Mouse (Mus musculus): ENCODE data around the gene Zfpm1.

Gene Zfpm1

GRCm38 (mm10) chr8:122323951-122324402 is 42.0 kb downstream of the Zfpm1 start:
- DNase-seq (ENCODE audit: inconsistent ontology term), result peak; percentile 27

GRCm38 (mm10) chr8:122325196-122325595 is 43.3 kb downstream of the Zfpm1 start:
- no peak for DNase-seq (ENCODE audit: inconsistent ontology term)

GRCm38 (mm10) chr8:122326114-122326542 is 44.2 kb downstream of the Zfpm1 start:
- no peak for DNase-seq (ENCODE audit: inconsistent ontology term)

- DNase-seq (ENCODE audit: inconsistent ontology term), result no peak
Measured at GRCm38 (mm10) chr8:122329072-122329471, 47.1 kb downstream of the Zfpm1 start.

GRCm38 (mm10) chr8:122329553-122330239 is 47.8 kb downstream of the Zfpm1 start:
- DNase-seq (ENCODE audit: inconsistent ontology term), result no peak

GRCm38 (mm10) chr8:122330446-122331133 is 48.6 kb downstream of the Zfpm1 start:
- no peak for DNase-seq (ENCODE audit: inconsistent ontology term)

GRCm38 (mm10) chr8:122331134-122331523 is 49.2 kb downstream of the Zfpm1 start:
- no peak for DNase-seq (ENCODE audit: inconsistent ontology term)

GRCm38 (mm10) chr8:122332753-122333506 is 51.0 kb downstream of the Zfpm1 start:
- peak; percentile 67 for DNase-seq (ENCODE audit: inconsistent ontology term)

GRCm38 (mm10) chr8:122333531-122333930 is 51.6 kb downstream of the Zfpm1 start:
- DNase-seq (ENCODE audit: inconsistent ontology term), result no peak

GRCm38 (mm10) chr8:122334791-122335490 is 53.0 kb downstream of the Zfpm1 start:
- DNase-seq (ENCODE audit: inconsistent ontology term), result no peak

GRCm38 (mm10) chr8:122335638-122336250 is 53.8 kb downstream of the Zfpm1 start:
- DNase-seq (ENCODE audit: inconsistent ontology term), result no peak

- DNase-seq (ENCODE audit: inconsistent ontology term), result peak; percentile 71
Measured at GRCm38 (mm10) chr8:122336251-122336910, 54.4 kb downstream of the Zfpm1 start.

- no peak for DNase-seq (ENCODE audit: inconsistent ontology term)
Measured at GRCm38 (mm10) chr8:122338852-122339251, 56.9 kb downstream of the Zfpm1 start.

GRCm38 (mm10) chr8:122340761-122341160 is 58.8 kb downstream of the Zfpm1 start:
- no peak for DNase-seq (ENCODE audit: inconsistent ontology term)

GRCm38 (mm10) chr8:122341790-122342189 is 59.8 kb downstream of the Zfpm1 start:
- no peak for DNase-seq (ENCODE audit: inconsistent ontology term)

GRCm38 (mm10) chr8:122342362-122342761 is 60.4 kb downstream of the Zfpm1 start:
- DNase-seq (ENCODE audit: inconsistent ontology term), result no peak

GRCm38 (mm10) chr8:122342806-122343209 is 60.9 kb downstream of the Zfpm1 start:
- peak; percentile 50 for DNase-seq (ENCODE audit: inconsistent ontology term)

- no peak for DNase-seq (ENCODE audit: inconsistent ontology term)
Measured at GRCm38 (mm10) chr8:122343341-122343740, 61.4 kb downstream of the Zfpm1 start.

GRCm38 (mm10) chr8:122343758-122344157 is 61.8 kb downstream of the Zfpm1 start:
- DNase-seq (ENCODE audit: inconsistent ontology term), result peak; percentile 62

- DNase-seq (ENCODE audit: inconsistent ontology term), result no peak
Measured at GRCm38 (mm10) chr8:122344219-122344618, 62.3 kb downstream of the Zfpm1 start.
